Mouse (Mus musculus) gastrocnemius, adult 18-20 months (tissue): ENCODE data around the gene Pcnx. TPM values are rescaled to one million over a fixed set of nuclear protein-coding genes. Genes with fewer than 3 reads are reported as not detected.
"Not testable (repeated sequence)": the region's sequence is repeated elsewhere in the genome, so short reads cannot be mapped to it uniquely, and the experiment has no call there.

Source experiments
- DNase-seq: peaks from one replicate; pipeline ENCODE4 v3.0.0; 2021; ENCODE audit warnings: low spot score
- total RNA-seq, 2 experiments: library from RNA; stranded (reverse); gene quantifications; 2 replicates each; pipeline ENCODE4 v1.2.3; 2021

Pcnx gene
- total RNA-seq, 2 experiments from 2014 or later: 45.3 to 52.3 TPM

- DNase-seq: no peak
Measured at GRCm38 (mm10) chr12:81949026-81949425, 89.2 kb downstream of the Pcnx start.

GRCm38 (mm10) chr12:81950016-81950415 is 90.2 kb downstream of the Pcnx start:
- no peak for DNase-seq

- peak; percentile 39 for DNase-seq
Measured at GRCm38 (mm10) chr12:81958351-81958750, 98.5 kb downstream of the Pcnx start.

- no peak for DNase-seq
Measured at GRCm38 (mm10) chr12:81965416-81965815, 105.6 kb downstream of the Pcnx start.

GRCm38 (mm10) chr12:81971042-81971883 is 111.4 kb downstream of the Pcnx start:
- DNase-seq: no peak

GRCm38 (mm10) chr12:81971884-81972362 is 112.1 kb downstream of the Pcnx start:
- no peak for DNase-seq

GRCm38 (mm10) chr12:81974806-81975205 is 115.0 kb downstream of the Pcnx start:
- no peak for DNase-seq

- no peak for DNase-seq
Measured at GRCm38 (mm10) chr12:81977346-81977745, 117.5 kb downstream of the Pcnx start.

- no peak for DNase-seq
Measured at GRCm38 (mm10) chr12:81979312-81979711, 119.5 kb downstream of the Pcnx start.

GRCm38 (mm10) chr12:81992106-81992505 is 132.3 kb downstream of the Pcnx start:
- DNase-seq: no peak

- no peak for DNase-seq
Measured at GRCm38 (mm10) chr12:81992996-81993395, 133.2 kb downstream of the Pcnx start.

- no peak for DNase-seq
Measured at GRCm38 (mm10) chr12:81994911-81995667, 135.3 kb downstream of the Pcnx start.

GRCm38 (mm10) chr12:81996679-81997362 is 137.0 kb downstream of the Pcnx start:
- no peak for DNase-seq

- DNase-seq: no peak
Measured at GRCm38 (mm10) chr12:81997497-81997896, 137.7 kb downstream of the Pcnx start.

GRCm38 (mm10) chr12:82002697-82003096 is 142.9 kb downstream of the Pcnx start:
- DNase-seq: not testable (repeated sequence)

- DNase-seq: not testable (repeated sequence)
Measured at GRCm38 (mm10) chr12:82025901-82026633, 166.2 kb downstream of the Pcnx start.

GRCm38 (mm10) chr12:82033524-82033923 is 173.7 kb downstream of the Pcnx start:
- DNase-seq: not testable (repeated sequence)

- DNase-seq: not testable (repeated sequence)
Measured at GRCm38 (mm10) chr12:82033973-82034372, 174.2 kb downstream of the Pcnx start.

GRCm38 (mm10) chr12:82044078-82044477 is 184.3 kb downstream of the Pcnx start:
- not testable (repeated sequence) for DNase-seq
